Mouse (Mus musculus): ENCODE data around the gene Vmn2r40. TPM values are rescaled to one million over a fixed set of nuclear protein-coding genes. Genes with fewer than 3 reads are reported as not detected.
"Not testable (repeated sequence)": the region's sequence is repeated elsewhere in the genome, so short reads cannot be mapped to it uniquely, and the experiment has no call there.

Vmn2r40 gene
- not detected in 2 replicates for polyA plus RNA-seq (2014; fragmentation: Nextera tagmentation; extraction: Ambion mirVana)

DNA sequence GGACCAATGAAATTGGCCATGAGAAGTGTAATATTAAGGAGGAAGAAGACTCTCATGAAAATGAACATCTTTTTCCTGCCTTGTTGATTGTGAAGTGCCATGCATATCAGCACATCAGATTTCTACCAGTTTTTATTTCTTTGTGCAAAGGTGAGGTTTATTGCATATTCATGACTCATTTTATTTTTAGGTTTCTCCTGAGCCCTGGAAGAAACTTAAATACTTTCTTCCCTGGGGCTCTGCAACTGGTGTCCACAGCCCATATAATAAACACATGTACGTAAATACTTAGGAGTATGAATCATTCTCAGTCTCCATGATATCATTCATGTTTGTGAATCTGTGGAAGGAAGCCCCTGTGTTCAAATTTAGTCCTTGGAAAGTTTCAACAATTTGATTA is at the start of gene Vmn2r40:
Gene Vmn2r40, minus strand, starts transcription at position 101 of the 400 bp plus-strand sequence.
- not testable (repeated sequence) for H3K4me1 ChIP-seq (ENCODE audit: control insufficient read depth, insufficient read depth, low read length); H3K9me3 ChIP-seq (ENCODE audit: control insufficient read depth, low read length); H3K4me3 ChIP-seq (ENCODE audit: low read depth, low read length); DNase-seq (ENCODE audit: low spot score); H3K27ac ChIP-seq (ENCODE audit: low read depth, low read length); H3K36me3 ChIP-seq (ENCODE audit: control insufficient read depth, insufficient read depth, low read length); H3K9ac ChIP-seq (ENCODE audit: low read length); H3K4me2 ChIP-seq (ENCODE audit: low read depth); ATAC-seq (ENCODE audit: insufficient read depth, low FRiP score, low TSS enrichment); H3K27me3 ChIP-seq (ENCODE audit: control insufficient read depth, insufficient read depth, low read length)
- WGBS: no CpG with 5 or more reads among the region's 1 CpGs

Other genes with a start within 250 kb of the Vmn2r40 start
- not detected in 2 replicates for gene Vmn2r39, start 99.4 kb upstream of the Vmn2r40 start, polyA plus RNA-seq (2014; fragmentation: Nextera tagmentation; extraction: Ambion mirVana)
- not detected in 2 replicates for gene Vmn2r38, start 166.4 kb upstream of the Vmn2r40 start, polyA plus RNA-seq (2014; fragmentation: Nextera tagmentation; extraction: Ambion mirVana)

All from neural tube, embryonic 11.5 days (tissue).